Mouse (Mus musculus) liver, embryonic 14.5 days (tissue): ENCODE data around the gene Ppef2.

Experiments
- CTCF ChIP-seq: IDR thresholded peaks from 2 replicates; pipeline ENCODE4 v1.5.1; 2016; ENCODE audit warnings: antibody characterized with exemption, low read depth, control low read depth
- EP300 ChIP-seq: IDR thresholded peaks from 2 replicates; pipeline ENCODE4 v1.6.1; 2016; ENCODE audit warnings: antibody characterized with exemption, low read depth

DNA sequence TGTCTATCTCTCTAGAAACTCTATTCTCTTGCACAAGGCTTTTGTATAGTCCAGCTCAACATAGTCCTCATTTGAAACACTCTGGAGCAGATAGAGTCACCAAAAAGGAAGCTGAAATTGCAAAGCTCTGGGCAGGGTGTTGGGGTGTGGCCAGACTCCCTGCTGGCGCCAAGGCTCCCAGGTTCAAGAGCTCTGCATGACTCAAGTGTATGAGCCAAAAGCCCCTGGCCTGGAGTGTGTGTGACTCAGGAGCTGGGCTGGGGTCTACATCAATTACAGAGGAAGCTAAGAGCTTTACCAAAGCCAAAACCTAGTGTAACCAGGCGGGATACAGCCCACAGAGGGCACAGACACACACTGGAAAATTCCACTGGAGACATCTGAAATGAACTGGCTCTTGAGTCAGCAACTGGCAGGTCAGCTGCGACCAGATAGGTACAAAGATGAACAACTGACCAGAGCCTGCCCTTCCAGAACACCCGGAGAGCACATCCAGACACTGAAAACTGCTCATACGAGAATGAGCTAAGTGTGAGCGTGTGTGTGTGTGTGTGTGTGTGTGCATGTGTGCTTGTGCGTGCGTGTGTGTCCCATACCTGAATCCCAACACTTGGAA, 35.7 kb downstream of the Ppef2 start:
- TF ChIP-seq CTCF: no peak
- TF ChIP-seq EP300: no peak
